Mouse (Mus musculus) ovary, postnatal 36 days (tissue): ENCODE measurements around the gene Xxylt1.

Experiments
- DNase-seq: peaks from one replicate; pipeline ENCODE4 v3.0.0; 2022; ENCODE audit warnings: low spot score, mixed read lengths

Gene Xxylt1

DNA sequence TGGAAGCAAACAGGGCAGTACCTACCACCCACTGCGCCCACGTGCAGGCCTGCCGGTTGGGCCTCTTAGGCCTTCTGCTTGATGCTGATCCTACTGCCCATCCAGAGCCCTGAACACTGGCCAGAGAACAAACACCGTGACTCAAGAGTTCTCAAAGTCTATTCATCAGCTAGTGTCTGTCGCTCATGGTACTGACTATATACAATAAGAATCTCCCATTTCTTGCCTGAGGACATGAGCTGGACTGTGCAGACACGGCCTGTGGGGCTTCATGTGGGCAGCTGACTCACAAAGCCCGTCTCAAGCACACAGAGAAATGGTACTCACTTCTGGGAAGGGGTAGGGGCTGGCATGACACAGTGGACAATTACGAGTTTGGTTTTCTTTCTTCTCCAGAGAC, 125.1 kb downstream of the Xxylt1 start:
- DNase-seq = no peak

DNA sequence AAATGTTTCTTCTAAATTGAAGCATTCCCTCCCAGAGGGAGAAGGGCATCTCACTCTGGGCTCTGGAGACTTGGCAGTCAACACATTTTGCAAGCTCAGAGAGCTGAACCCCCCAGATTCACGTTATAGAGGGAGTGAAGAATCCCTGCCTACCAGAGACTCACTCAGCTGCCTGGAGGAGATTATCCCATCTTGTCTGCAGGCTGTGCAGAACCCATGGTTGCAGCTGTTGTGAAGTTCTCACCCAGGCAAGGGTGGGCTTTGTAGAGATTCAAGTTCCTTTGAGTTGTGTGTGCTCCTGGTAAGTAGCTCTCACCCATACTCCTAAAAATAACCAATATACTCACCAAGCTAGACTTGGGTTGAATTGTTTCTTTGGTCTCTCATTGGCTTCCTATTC, 132.6 kb downstream of the Xxylt1 start:
- no peak for DNase-seq

DNA sequence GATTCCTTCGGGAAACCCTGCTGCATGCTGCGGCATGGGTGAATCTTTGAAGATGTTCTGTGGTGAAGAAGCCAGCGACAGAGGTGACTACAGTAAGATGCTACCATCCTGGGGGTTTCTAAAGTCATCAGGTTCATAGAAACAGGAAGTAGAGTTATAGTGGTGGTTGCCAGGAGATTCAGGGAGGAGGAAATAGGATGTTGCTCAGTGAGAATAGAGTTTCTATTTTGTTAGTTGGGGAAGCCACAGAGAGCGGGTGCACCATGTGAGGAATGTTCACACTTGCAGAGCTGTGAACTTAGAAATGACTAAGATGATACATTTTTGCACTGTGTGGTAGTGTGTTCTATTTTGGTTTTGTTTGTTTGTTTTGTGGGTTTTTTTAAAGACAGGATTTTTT, 133.0 kb downstream of the Xxylt1 start:
- DNase-seq = no peak

DNA sequence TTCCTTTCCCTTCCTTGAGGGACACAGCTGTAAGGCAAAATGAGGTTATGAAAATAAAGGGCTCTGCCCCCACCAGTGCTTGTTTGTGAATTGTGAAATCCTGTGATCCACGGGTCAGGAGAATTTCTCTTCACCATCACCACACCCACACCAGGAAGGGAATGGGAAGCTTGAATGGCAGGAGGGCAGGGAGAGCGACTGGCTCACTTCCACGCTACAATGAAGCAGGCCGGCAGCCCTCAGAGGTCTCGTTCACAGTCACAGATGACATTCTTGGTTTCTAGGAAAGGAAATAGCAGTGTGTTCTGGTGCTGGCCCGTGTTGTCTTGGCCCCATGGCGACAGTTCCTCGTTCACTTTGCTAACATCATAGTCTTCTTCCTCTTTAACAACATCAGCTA, 136.3 kb downstream of the Xxylt1 start:
- no peak for DNase-seq

DNA sequence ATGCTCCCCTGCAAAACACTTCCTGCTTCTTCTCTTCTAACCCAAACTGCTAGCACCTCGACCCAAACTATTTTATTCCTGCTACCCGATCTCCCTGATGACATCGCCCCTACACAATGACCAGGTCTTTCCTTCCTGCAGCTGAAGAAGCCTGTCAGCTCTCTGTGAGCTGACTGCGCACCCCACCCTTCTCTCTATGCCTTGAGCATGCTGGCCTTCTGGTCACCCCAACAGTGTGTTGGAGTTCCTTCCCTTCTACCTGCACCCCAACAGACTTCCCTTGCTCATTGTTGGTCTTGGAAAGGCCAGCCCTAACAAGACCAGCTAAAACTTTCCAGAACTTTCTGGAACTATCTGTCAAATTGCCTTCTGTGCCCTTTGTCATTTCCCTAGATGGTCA, 137.3 kb downstream of the Xxylt1 start:
- DNase-seq = no peak

DNA sequence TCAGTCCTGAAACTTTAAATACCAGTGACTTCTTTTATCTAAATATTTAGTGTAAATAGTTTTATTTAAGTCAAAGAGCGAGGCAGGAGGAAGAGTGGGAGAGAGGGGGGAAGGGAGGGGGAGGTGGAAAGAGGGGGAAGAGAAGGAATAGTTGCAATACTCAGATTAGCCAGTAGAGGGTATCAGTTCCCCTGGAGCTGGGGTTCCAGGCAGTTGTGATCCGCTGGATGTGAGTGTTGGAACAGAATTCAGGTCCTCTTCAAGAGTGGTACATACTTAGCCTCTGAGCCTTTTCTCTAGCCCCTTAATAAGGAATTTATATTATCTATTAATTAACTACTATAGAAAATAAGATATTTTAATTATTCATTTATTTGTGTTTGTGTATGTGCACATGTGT, 140.5 kb downstream of the Xxylt1 start:
- no peak for DNase-seq

DNA sequence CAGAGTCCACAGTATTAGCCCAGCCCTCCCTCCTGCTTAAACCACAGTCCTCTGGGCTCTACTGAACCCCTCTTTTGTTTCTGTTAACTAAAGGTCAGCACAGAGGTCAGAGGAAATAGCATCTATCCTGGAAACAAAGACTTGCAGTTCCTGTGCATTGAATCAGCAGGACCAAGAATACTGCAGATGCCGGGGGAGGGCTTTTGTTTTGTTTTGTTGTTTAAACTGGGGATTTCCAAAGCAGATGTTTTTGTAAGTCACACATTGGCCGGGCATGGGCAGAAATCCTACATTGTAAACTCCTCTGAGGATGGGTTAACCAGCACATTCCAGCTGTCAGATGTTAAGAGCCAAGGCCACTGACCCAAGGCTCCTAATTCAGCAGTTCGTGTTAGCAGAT, 141.3 kb downstream of the Xxylt1 start:
- no peak for DNase-seq

DNA sequence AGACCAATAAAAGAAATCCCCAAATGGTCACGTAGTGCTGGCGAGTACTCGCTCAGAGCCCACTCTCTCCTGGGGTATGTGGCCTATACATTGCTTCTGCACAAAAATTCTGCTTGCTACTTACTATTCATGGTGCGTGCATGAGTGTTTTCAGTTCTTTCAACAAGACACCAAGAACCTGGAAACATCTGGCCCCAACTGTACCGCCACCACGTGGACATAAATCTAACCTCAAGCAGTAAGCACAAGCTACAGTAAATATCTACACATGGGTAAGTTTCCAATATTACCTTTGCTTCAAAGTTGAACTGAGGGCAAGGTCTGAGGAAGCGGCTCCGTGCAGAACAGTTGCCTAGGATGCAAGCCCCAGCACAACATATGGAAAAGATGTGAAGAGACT, 142.0 kb downstream of the Xxylt1 start:
- no peak for DNase-seq

DNA sequence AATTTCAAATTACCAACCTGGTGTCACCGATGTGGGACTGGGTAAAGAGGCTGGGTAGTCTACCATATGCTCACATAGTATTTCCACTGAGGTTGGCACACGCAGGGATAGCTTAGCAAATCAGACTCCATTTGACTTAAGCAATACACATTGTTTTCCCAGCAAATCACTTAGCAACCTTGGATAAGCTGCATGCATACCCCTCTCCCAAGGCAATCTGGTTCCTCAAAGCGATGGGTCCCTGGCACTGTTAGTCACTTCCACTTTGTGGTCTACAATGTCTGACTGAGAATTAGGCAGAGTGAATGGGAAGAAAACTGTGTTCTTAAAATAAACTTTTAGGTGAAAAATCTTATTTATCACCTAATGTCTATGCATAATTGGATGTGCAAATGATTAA, 142.6 kb downstream of the Xxylt1 start:
- DNase-seq = no peak

DNA sequence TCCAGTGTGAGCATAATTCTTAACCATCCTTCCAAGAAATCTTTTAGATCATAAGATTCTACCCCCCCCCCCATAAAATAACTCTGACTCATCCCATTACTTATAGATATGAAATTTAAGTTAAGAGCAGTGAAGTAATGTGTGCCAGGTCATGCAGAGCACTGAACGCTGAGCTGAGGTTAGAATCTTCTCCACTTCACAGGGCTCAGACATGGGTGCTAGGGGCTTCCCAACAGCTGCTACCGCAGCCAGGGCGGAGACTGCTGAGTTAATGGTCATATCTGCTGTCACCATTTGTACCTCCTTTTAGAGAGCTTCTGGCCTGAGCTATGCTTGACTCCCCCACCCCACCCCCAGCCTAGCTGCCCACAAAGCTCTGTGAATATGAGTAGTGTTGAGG, 143.6 kb downstream of the Xxylt1 start:
- DNase-seq = no peak

DNA sequence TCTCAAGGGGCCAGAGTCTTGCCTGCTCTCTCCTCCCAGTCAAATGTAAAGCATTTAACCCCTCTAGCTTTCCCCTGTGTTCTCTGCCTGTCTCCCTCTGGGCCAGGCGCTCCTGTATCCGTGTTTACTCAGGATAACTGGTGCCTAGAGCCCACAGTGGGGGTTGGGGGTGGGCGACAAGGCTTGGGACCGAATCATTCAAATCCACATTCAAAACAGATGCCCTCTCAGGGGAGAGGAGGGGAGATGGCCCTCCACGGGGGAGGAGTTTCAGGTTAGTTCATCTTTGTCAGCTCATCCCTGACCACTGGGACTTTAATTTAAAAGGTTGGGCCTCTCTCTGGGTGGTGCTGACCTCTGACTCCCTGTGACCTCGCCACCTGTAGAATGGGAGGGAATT, 144.8 kb downstream of the Xxylt1 start:
- no peak for DNase-seq

DNA sequence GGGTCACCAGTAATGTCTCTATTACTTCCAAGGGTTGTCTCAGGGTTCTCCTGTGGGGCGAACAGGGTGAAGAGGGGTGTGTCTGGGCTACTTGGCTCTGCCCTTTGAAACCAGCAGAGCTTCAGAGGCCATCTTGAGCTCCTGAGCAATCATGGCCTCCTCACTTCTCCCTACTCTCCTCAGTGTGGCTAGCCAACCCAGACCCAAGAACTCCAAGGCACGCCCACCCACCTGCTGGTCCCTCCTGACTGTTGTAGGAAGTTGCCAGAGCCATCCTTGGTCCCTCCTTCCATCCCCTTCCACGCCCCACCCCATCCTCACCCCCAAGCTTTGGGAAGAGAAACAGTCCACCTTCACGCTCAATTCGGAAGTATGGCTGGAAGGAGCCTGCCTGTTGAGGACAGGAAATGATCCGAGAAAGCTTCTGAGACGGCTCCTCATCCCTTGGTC, 145.2 kb downstream of the Xxylt1 start:
- DNase-seq = no peak

DNA sequence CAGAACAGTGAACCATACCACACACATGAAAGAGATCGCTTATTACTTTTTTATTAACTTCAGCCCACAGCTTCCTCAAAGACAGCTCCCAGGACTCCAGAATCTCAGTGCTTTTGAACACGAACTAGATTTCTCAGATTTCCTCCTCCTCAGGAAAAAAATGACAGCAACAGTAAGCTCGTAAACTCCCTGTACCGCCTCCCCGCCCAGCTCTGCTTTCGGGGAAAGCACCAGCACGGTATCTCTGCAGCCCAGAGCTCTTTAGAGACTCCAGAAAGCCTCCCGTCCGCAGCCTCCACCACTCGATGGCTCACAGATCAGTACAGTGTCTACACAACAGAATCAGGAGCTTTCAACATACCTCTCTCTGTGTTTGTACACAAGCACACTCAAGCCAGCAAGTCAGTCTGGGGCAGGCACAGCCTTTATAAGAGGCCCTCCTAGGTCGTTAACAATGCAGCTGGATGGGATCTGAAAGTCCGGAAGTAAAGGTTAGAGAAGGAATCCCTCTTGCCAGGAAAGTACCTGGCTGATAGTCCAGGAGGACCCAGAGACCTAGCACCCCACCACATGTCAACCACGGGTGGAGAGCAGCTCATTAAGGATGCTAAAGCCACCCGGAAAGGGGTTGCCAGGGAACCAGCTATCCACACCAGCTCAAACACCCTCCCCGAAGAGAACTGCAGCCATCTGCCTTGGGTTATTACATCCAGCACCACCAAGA, 146.1 kb downstream of the Xxylt1 start:
- no peak for DNase-seq

DNA sequence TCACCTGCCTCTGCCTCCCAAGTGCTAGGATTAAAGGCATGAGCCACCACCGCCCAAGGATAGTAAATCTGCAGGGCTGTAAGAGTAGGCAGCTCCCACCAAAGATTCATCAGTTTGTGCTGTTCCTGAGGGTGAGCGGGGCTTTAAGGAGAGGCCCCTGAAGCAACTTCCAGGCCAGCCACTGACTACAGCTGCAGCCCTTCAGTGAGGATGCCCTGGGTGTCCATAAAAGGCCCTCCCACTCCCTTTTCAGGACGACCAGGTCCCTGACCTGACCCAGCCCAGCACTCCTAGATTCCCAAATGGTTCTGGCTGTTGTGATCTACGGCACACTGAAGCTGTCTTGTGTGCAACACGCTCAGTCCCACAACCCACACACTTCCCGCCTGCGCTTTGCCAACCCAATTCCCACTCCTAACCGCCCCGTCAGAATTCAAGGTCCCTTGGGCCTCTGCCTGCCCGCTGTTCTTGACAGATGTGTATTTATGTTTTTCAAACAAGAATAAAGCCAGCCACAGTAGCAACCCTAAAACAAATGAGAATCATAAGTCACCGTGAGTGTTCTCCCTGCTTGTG, 146.9 kb downstream of the Xxylt1 start:
- DNase-seq = no peak

DNA sequence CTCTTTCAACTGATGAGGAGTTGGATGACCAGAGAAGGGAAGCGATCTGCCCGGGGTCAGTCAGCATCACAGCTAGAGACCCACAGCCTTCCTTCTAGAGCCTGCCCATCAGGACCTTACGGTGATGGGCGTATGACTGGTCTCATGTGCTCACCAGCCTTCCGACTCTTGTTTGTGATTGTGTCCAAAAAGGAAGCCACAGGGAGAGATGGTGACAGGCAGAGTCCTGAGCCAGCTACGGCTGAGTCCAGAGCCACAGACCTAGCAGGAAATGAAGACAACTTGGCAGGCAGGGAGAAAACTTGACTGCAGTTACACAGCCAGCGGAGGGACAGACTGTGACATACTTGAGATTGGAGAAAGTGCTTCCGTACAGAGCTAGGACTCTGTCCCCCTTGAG, 147.9 kb downstream of the Xxylt1 start:
- DNase-seq = no peak

DNA sequence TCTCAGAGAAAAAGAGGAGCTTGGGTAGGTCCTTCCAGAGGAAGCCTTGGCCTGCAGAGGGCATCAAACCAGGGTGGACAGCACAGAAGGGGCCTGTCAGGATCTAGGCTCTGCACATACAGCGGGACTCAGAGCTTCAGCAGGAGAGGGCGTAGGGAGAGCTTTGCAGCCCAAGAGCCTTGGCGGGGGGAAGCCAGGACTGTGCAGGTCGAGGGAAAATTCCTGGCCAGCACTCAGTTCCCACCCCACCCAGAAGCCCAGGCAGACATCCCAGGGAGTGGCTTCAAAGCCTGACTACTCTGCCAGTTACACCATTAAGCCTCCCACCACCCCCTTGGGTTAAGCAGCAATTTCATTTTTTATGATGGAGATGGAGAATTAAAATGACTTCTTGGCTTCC, 148.4 kb downstream of the Xxylt1 start:
- DNase-seq = no peak

DNA sequence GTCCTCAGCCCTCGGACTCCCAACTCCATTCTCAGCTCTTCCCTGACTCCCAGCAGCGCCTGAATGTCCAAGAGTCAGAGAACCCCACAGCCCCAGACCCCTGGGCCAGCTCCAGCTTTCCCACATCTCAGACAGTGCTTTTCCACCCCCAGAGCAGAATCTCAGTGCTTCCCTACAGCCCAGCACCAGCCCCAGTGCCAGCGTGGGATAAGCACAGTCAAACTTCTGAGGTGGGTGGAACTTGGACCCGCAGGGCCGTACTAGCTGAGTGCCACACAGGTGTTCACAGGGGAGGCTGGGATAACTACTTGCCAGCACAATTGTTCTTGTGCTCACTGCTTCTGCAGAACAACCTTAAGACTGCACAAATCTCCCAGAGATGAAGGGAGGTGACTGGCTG, 149.0 kb downstream of the Xxylt1 start:
- no peak for DNase-seq

DNA sequence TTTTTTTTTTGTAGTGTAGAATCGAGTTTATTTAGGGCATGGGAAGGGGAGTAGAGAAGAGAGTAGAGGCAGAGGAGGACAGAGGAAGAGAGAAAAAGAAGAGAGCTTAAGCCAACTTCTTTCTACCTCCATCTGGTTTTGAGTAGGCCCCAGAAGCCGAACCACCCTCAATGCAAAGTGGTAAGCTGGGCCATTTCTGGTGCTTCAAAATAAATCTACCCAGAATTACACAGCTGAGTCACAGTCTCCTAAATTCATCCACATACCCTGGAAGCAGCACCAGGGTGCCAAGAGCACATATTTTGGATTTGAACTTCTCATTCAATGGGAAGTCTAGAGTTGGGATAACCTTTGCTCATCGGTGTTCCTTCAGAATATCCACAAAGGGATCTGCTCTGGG, 152.1 kb downstream of the Xxylt1 start:
- DNase-seq = no peak

DNA sequence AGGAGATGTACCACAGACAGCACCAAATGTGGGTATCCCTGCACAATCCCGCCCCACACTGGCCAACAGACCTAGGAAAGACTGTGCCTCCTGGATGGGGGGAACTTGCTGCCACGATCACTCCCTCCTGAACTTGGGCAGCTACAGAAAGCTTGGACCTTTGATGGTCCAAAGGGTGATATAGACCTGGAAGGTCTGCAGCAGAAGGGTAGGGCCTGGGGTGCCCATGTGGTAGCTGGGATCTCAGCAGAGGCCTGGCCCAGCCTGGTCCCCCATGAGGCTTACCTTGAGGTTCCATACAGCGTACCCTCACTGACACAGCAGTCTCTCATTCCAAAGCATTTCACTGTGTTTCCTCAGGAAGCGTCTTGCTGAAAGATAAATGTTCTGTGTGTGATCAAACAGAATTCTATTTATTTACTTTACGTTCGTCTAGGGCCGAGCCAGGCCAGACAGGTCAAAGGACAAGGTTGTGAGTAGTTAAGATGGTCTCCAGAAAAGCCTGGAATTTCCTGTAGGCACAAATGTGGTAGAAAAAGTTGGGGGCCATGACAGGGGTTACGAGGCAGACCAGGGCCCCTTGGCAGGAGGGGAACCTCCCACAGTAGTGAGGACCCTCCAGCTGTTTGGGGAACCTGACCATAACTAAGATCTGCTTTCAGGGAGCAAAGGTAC, 153.0 kb downstream of the Xxylt1 start:
- DNase-seq = no peak

DNA sequence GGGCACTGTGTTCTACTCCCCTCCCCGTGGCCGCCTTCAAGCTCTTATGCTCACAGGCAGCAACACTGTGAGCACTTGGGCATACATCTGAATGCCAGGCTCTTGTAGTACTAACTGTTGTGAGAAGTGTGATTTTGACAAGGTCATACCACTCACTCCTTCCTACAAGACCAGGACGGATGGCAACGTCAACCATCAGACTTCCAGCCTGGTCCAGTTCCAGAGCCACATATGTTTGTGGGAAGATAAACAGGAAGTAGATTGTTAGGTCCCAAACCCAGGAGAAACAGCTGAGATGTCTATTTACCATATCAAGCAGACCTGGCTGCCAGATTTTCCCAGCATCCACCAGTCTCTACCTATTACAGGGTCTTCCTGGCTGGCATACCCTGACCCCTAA, 155.7 kb downstream of the Xxylt1 start:
- no peak for DNase-seq

DNA sequence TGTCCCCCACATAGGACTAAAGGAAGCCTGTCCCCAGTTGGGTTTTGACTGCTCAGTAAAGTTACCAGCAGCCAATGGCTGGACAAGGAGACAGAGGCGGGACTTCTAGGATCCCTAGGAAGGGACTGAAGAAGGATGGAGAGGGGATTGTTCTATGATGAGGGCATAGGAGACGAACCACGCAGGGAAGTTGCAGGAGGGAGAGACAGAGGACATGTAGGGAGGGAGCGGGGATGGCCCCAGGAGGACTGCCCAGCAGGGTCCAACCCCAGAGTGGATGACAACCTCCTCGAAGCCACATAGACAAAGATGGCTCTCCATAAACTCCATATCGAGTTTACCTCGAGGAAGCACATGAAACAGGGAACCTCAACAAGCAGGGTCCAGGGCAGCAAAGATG, 157.3 kb downstream of the Xxylt1 start:
- no peak for DNase-seq

DNA sequence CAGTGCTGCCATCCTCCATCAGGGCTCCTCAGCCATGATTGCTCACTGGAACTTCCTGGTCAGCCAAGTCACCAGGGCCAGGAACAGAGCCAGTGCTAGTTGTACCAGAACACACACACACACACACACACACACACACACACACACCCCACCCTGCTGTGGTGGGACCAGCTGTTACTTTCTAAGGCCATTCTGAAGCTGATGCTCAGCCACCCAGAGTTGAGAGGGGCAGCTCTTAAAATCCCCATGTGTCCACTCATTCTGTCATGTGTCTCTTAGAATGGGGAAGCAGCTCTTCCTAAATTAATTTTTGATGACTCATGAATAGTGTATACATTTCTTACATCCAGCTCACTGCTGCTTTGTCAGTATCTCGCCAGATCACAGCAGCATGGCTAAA, 158.7 kb downstream of the Xxylt1 start:
- no peak for DNase-seq

DNA sequence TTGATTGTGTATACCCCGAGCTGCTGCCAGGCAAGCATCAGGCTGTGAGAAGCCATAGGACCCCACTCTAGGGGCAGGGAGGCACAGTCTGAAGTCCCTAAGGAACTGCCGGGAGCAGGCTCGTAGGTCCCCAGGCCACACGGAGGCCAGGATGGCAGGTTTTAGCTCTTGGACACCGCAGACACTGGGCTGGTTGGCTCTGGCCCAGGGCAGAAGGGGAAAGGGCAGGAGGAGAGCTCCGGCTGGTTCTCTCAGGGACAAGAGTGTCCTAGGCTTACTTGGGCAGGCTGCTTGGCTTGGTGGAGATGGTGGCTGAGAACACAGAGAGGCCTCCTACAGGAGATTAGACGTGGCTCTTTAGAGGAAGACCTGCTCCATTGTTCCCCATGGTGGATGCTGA, 162.4 kb downstream of the Xxylt1 start:
- DNase-seq = no peak

DNA sequence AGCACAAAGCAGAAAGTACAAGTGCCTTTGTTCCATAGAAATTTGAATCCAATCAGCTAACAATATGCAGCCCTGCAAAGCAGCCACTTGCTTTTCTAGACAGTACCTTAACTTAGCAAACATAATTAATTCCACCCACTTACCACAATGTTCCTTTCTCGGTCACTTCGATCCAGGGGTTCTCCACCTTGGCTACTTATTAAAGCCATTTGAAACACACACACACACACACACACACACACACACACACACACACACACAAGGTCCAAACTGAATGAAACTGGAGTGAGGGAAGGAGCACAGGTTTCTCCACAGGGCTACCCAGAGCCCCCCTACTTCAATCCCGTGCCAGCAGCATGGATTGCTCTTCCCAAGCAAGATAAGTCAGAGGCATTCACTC, 164.3 kb downstream of the Xxylt1 start:
- no peak for DNase-seq
